Mouse (Mus musculus) ES-Bruce4 (cell line): ENCODE results near the gene Ctnnb1.

Source experiments
- CTCF ChIP-seq: IDR thresholded peaks from one replicate; pipeline ENCODE4 v1.8.1; 2011; ENCODE audit warnings: low read depth, low read length
- EP300 ChIP-seq: IDR thresholded peaks from 2 replicates; pipeline ENCODE4 v1.6.1; 2011; ENCODE audit warnings: low read depth, low read length; ENCODE audit not compliant: insufficient read depth
- POLR2A ChIP-seq: IDR thresholded peaks from one replicate; pipeline ENCODE4 v1.8.1; 2011; ENCODE audit warnings: low read length; ENCODE audit not compliant: insufficient read depth

GRCm38 (mm10) chr9:120960611-120961010, 31.6 kb downstream of the Ctnnb1 start:
- TF ChIP-seq CTCF = no peak
- TF ChIP-seq POLR2A = no peak
- no peak for TF ChIP-seq EP300
